Mouse (Mus musculus) urinary bladder, postnatal 25 days (tissue): ENCODE results near the gene Btbd11.

Experiments
- DNase-seq: peaks from one replicate; pipeline ENCODE4 v3.0.0; 2022; ENCODE audit warnings: low spot score

The Btbd11 gene

DNA sequence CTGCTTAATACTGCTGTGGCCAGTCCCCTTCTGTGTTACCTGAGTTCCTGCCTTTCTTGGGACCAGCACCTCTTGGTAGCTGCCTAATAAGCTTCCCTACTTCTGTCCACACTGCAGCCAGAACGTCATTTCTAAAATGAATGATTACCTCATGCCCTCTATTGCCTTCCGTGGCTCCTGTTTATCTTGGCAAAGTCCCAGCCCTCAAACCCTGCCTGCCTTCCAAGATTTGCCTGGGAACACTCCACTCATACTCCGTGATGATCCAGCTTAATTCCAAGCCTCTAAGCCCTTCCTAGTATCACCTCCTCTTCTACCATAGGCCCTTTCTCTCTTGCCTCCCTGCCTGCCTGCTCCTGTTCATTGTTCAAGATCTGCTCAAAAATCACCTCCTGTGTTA is 94.5 kb downstream of the Btbd11 start:
- no peak for DNase-seq

GRCm38 (mm10) chr10:85482064-85482473 is 95.5 kb downstream of the Btbd11 start:
- no peak for DNase-seq

DNA sequence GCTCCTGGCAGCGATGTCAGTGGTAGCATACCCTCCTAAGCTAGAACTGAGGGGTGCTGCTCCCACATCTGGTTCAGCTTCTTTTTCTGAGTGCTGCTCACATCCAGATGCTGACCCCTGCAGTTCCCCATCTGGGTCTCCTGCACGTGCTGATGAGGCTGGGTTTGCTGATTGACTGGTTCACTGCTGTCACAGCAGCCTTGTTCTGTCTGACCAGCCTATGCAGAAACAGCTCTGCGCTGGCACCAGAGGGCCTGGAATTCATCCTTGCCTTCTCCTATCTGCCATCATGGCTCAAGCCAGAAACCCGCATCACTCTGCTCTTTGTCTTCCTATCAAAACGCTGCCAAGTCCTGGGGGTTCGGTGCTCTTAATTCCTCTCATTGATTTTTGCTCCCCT is 95.9 kb downstream of the Btbd11 start:
- DNase-seq = no peak

DNA sequence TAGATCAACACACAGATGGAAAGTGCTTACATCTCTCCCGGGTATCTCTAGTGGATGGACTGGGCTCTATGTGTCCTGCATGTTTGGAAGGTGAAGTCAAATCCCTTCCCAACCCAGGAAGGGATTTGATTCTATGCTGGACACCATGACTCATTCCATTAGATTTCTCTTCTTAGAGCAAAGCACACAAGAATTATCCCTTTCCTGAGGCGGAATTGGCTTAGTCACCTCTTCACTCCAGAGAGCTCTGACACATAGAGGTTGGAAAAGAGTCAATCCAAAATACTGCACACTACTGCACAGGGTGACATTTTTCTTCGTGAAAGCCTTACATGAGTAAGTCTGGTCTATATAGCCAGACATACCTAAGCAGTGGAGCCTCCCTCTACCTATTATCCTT is 99.8 kb downstream of the Btbd11 start:
- DNase-seq = no peak

GRCm38 (mm10) chr10:85492583-85492982 is 106.0 kb downstream of the Btbd11 start:
- DNase-seq = no peak

DNA sequence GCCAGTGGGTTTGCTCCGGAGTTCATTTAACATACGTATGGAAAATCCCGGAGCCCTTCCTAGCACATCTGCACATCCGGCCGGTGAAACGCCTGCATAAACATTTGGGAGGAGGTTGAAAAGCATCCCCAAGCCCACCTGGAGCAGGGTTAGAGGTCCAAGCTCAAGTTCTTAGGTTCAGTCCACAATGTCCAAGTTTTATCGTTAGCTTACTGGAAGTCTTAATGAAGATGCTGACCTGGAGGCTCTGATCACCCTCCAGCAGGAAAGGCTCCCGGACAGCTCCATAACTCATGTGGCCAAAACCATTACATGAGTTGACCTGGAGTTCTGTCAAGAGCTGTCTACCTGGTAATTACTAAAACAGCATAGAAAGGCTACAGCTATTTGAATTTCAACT is 109.7 kb downstream of the Btbd11 start:
- DNase-seq = no peak

DNA sequence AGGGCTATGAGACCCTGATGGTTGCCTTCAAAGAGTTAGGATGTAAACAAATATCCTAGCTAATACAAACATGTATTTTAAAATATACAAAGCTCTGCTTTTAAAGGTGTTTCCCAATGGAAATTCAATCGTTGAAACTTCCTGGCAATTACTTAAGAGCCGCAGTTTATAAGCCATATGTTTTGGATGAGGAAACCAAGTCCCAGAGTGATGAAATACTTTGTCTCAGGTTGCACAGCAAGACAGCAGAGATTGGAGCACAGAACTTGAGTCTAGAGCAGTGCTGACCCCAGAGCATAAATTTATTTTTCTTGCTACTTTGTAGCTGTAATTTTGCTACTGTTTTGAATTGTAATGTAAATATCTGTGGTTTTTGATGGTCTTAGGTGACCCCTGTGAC is 110.4 kb downstream of the Btbd11 start:
- DNase-seq = no peak

DNA sequence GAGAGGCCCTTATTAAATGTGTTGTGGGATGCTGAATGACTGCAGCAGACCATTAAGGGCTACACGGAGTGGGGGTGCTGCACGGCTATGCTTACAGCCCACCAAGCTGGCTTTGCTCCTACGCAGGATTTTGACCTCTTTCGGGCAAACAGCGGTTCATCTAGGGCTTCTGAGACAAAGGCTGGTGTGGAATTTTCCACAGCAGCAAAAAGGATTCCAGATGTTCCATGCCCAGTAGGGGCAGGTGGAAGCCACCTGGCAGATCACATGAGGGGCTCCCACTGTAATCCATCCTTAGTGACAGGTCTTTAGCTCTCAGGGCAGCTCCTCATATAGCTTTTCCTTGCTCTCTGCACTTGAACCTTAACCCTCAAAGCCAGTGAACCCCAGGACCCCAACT is 111.3 kb downstream of the Btbd11 start:
- DNase-seq = no peak

GRCm38 (mm10) chr10:85500573-85501155 is 114.0 kb downstream of the Btbd11 start:
- DNase-seq = no peak

DNA sequence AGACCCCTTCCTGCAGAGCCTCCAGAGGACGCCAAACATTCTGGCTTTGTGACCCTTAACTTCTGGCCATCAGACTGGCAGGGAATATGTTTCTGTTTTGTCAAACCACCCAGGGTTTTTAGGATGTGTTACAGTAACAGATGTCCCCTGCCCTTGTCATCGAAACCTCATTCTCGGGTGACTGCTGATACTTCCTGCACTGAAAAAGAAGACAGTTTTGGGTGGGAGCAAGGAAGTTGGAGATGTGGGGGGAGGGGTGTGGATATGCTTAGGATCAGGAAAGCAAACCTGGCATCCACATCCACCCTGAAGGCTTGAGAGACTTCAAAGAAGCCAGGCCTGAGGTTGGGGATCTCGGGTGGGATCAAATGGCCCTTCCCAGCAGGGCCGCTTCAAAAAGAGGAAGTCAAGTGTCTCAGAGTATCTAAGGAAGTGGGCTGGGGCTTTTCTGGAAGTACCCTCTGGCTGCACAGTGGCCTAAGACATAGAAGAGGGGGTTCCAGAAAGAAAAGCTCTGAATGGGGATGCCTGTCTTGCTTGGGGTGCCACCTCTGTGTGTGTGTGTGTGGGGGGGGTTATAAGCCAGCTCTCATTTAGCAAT is 115.5 kb downstream of the Btbd11 start:
- DNase-seq = no peak

- DNase-seq = no peak
Measured at GRCm38 (mm10) chr10:85502656-85503055, 116.0 kb downstream of the Btbd11 start.

GRCm38 (mm10) chr10:85503453-85503852 is 116.8 kb downstream of the Btbd11 start:
- DNase-seq = no peak

DNA sequence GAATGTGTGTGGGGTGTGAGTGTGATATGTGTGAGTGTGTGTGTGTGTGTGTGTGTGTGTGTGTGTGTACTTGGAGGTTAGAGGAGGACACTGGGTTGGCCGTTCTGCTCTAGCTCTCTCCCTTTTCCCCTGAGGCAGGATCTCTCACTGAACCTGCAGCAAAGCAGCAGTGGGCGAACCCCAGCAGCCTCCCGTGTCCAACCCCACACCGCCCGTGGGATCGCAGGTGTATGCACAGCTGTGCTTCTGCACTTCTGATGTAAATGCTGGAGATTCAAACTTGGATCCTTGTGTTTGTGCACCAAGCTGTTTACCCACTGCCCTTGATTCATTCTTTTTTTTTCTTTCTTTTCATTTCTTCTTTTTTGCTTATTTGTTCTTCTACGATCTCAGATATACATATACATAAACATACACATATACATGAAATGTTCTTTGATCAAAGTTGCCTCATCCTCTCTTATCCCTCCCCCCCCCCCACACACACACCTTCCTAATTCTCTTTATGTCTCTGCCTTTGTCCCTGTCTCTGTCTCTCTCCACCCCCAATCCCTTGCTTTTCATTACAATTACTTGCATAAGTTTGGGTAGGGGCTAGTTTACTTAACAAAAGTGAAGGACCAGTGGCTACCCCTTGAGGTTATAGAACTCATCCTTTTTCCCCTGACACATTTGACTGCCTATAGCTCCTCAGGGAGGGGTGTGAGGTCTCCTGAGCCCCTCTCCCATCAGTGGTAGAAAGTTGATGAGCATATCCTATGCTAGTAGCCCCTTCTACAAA is 120.8 kb downstream of the Btbd11 start:
- DNase-seq = no peak

- no peak for DNase-seq
Measured at GRCm38 (mm10) chr10:85508193-85508794, 121.7 kb downstream of the Btbd11 start.

DNA sequence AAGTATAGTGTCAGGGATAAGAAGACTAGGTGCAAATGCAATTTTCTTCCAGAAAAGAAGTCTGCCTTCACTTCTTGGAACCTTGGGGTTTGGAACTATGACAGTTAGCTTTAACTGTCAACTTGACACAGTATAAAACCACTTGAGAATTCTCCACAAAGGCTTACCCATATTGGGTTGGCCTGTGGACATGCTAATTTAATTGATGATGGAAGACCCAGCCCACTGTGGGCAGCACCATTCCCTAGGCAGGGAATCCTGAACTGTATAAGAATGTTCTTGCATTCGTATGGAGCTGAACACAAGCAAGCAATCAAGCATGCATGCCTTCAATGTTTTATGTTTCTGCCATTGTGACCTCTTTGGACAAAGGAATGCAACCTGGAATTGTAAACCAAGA is 122.4 kb downstream of the Btbd11 start:
- no peak for DNase-seq

DNA sequence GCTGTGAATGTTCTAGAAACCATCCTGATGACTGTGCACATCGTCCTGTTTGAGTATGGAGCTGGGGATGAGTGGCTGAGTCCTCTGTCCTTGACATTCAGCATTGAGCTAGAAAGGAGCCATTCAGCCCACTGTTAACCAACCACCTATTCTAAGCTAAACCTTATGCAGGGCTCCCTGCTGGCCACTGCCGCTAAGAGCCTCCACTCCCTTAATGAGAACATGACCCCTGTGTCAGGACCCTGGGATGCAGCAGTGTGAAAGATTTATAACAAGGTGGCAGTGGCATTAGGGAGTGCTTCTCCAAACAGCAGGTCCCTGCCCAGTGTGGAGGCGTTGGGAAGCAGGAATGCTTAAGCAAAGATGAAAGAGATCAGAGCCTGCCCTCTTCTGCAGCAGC is 123.7 kb downstream of the Btbd11 start:
- no peak for DNase-seq

DNA sequence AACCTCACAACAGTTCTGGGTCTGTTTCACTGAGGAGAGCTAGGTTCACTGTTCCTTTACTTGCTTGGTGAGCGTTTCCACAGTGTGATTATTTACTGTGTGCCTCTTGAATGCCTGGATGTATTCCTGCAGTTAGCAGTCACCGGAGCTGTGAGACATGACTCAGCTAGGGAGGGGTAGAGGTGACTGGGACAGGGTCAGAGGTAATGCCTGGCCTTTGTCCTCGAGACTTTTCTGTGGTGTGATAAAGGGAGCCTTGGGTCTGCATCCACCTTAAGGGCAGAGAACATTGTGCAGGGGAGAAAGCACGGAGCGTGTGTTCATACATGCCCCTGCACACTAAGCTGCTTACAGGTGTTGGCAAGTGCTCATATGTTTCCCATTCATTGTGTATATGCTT is 126.2 kb downstream of the Btbd11 start:
- DNase-seq = no peak

GRCm38 (mm10) chr10:85517223-85518110 is 130.9 kb downstream of the Btbd11 start:
- DNase-seq = no peak

DNA sequence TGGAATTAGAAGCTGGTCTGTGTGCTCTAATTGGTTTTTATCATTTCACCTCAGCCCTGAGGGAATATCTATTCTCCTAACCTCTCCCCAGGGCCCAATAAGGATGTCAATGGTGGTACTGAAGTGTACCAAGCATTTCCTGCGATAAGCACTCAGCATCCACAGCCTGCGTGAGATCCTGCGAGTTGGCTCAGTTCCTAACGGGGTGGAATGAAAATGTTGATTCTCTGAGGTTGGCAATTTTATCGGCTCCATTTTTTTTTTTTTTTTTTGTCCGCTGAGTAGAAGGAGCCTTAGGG is 131.4 kb downstream of the Btbd11 start:
- no peak for DNase-seq

DNA sequence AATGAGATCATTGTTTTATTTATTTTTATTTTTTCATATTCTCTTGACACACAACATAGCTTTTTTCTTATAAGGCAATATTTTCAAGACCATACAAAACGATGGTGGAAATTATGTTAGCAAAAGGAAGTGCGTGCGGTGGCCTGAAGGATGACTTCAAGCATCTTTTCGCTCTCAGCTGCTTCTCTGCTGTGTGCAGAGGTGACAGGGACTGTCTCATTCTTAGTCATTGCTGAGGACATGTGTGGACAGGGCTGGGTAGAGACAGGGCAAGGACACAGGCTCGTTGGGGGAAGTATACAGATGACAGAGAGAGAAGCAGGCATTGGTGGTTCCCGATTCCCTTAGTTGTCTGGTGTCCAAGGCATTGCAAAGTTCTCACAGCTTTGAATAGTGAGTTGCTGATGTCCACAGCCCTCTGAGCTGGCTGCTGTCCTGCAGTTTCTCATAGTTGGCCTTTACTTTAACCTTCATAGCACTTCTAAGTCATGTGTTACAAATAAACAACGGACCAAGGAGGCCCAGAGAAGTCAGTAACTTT is 135.7 kb downstream of the Btbd11 start:
- no peak for DNase-seq

GRCm38 (mm10) chr10:85525267-85526015 is 138.8 kb downstream of the Btbd11 start:
- DNase-seq = no peak
